Mouse (Mus musculus): Measurements from ENCODE around the gene Rpl37a. TPM values are rescaled to one million over a fixed set of nuclear protein-coding genes. Genes with fewer than 3 reads are reported as not detected.

Rpl37a gene
- polyA plus RNA-seq, 1 experiment from 2014 or later = 749 TPM

- 61% methylated on average over 7 of the region's 7 CpGs for WGBS (ENCODE audit: insufficient replicate concordance)
- H3K9ac ChIP-seq (ENCODE audit: low read depth, low read length) = no peak overlapping the region
- H3K9me3 ChIP-seq (replicated peaks; ENCODE audit: control insufficient read depth, low read length) = no peaks in the 10 kb centered on the region
- no peaks in the 10 kb centered on the region for H3K36me3 ChIP-seq (ENCODE audit: control insufficient read depth, insufficient read depth)
- no peaks in the 10 kb centered on the region for H3K4me1 ChIP-seq (ENCODE audit: control insufficient read depth, low read depth, low read length)
- H3K4me2 ChIP-seq (ENCODE audit: low read depth, low read length) = no peak overlapping the region
- ATAC-seq (ENCODE audit: low read depth) = no peak
- H3K27ac ChIP-seq (ENCODE audit: low read length) = no peak overlapping the region
- H3K4me3 ChIP-seq (ENCODE audit: low read depth, low read length) = no peak overlapping the region
- no peaks in the 10 kb centered on the region for H3K27me3 ChIP-seq (ENCODE audit: control insufficient read depth, insufficient read depth, low read depth, low read length)
These were observed 40.3 kb downstream of the Rpl37a start for GRCm38 (mm10) chr1:72751371-72751781.

GRCm38 (mm10) chr1:72753211-72753610 is 42.1 kb downstream of the Rpl37a start:
- no peaks in the 10 kb centered on the region for H3K4me1 ChIP-seq (ENCODE audit: control insufficient read depth, low read depth, low read length)
- ATAC-seq (ENCODE audit: low read depth) = no peak
- H3K36me3 ChIP-seq (ENCODE audit: control insufficient read depth, insufficient read depth) = no peaks in the 10 kb centered on the region
- H3K9me3 ChIP-seq (replicated peaks; ENCODE audit: control insufficient read depth, low read length) = no peaks in the 10 kb centered on the region
- H3K27ac ChIP-seq (ENCODE audit: low read length) = no peak overlapping the region
- H3K4me3 ChIP-seq (ENCODE audit: low read depth, low read length) = no peak overlapping the region
- H3K4me2 ChIP-seq (ENCODE audit: low read depth, low read length) = no peak overlapping the region
- 61% methylated on average over 6 of the region's 6 CpGs for WGBS (ENCODE audit: insufficient replicate concordance)
- H3K27me3 ChIP-seq (ENCODE audit: control insufficient read depth, insufficient read depth, low read depth, low read length) = no peaks in the 10 kb centered on the region
- no peak overlapping the region for H3K9ac ChIP-seq (ENCODE audit: low read depth, low read length)

DNA sequence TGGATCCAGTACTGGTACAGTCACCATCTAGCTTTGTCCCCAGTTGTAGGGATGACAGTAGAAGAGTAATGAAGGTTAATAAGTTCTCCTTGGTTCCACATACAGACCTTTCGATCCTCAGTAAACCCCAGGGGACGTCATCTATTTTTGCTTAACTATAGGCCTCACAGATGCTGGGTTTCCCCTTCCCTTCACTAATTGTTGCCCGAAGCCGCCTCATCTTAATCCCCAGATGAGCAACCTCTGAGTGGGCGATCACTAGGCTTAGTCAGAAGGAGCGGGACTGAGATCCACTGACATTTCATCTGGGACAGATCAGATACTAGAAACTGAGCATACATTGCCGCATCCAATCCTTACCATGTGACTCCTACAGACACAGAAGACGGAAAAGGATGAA is 44.1 kb downstream of the Rpl37a start:
- no peaks in the 10 kb centered on the region for H3K4me1 ChIP-seq (ENCODE audit: control insufficient read depth, low read depth, low read length)
- 64% methylated on average over 8 of the region's 8 CpGs for WGBS (ENCODE audit: insufficient replicate concordance)
- no peak overlapping the region for H3K9ac ChIP-seq (ENCODE audit: low read depth, low read length)
- H3K27me3 ChIP-seq (ENCODE audit: control insufficient read depth, insufficient read depth, low read depth, low read length) = no peaks in the 10 kb centered on the region
- H3K36me3 ChIP-seq (ENCODE audit: control insufficient read depth, insufficient read depth) = no peaks in the 10 kb centered on the region
- no peak overlapping the region for H3K4me2 ChIP-seq (ENCODE audit: low read depth, low read length)
- no peak for ATAC-seq (ENCODE audit: low read depth)
- no peak overlapping the region for H3K4me3 ChIP-seq (ENCODE audit: low read depth, low read length)
- H3K27ac ChIP-seq (ENCODE audit: low read length) = no peak overlapping the region
- H3K9me3 ChIP-seq (replicated peaks; ENCODE audit: control insufficient read depth, low read length) = no peaks in the 10 kb centered on the region

- Histone ChIP-seq H3K4me2 (ENCODE audit: low read depth, low read length) (no peak overlapping the region), H3K4me1 (ENCODE audit: control insufficient read depth, low read depth, low read length) (no peaks in the 10 kb centered on the region), H3K9me3 (replicated peaks; ENCODE audit: control insufficient read depth, low read length) (no peaks in the 10 kb centered on the region), H3K27me3 (ENCODE audit: control insufficient read depth, insufficient read depth, low read depth, low read length) (no peaks in the 10 kb centered on the region), H3K36me3 (ENCODE audit: control insufficient read depth, insufficient read depth) (no peaks in the 10 kb centered on the region), H3K27ac (ENCODE audit: low read length) (no peak overlapping the region), H3K9ac (ENCODE audit: low read depth, low read length) (no peak overlapping the region), H3K4me3 (ENCODE audit: low read depth, low read length) (no peak overlapping the region)
- 52% methylated on average over 2 of the region's 2 CpGs for WGBS (ENCODE audit: insufficient replicate concordance)
- no peak for ATAC-seq (ENCODE audit: low read depth)
These were observed 44.7 kb downstream of the Rpl37a start for GRCm38 (mm10) chr1:72755801-72756200.

GRCm38 (mm10) chr1:72759758-72760157 is 48.7 kb downstream of the Rpl37a start:
- Histone ChIP-seq H3K36me3 (ENCODE audit: control insufficient read depth, insufficient read depth) (no peaks in the 10 kb centered on the region), H3K9ac (ENCODE audit: low read depth, low read length) (no peak overlapping the region), H3K4me3 (ENCODE audit: low read depth, low read length) (no peak overlapping the region), H3K4me2 (ENCODE audit: low read depth, low read length) (no peak overlapping the region), H3K27ac (ENCODE audit: low read length) (no peak overlapping the region), H3K4me1 (ENCODE audit: control insufficient read depth, low read depth, low read length) (no peaks in the 10 kb centered on the region), H3K27me3 (ENCODE audit: control insufficient read depth, insufficient read depth, low read depth, low read length) (no peaks in the 10 kb centered on the region), H3K9me3 (replicated peaks; ENCODE audit: control insufficient read depth, low read length) (no peaks in the 10 kb centered on the region)
- WGBS (ENCODE audit: insufficient replicate concordance) = 59% methylated on average over 6 of the region's 6 CpGs
- no peak for ATAC-seq (ENCODE audit: low read depth)

Other genes with a start within 250 kb of the Rpl37a start
- gene March4, start 174.4 kb upstream of the Rpl37a start, polyA plus RNA-seq (2015; fragmentation: Nextera tagmentation; extraction: Ambion mirVana) = not detected in 2 replicates
- 7.4 and 7.6 TPM in 2 replicates for gene Smarcal1, start 128.0 kb upstream of the Rpl37a start, polyA plus RNA-seq (2015; fragmentation: Nextera tagmentation; extraction: Ambion mirVana)
- gene Ankar, start 10.7 kb upstream of the Rpl37a start, polyA plus RNA-seq (2015; fragmentation: Nextera tagmentation; extraction: Ambion mirVana) = not detected in 2 replicates
- 13.4 and 17.9 TPM in 2 replicates for gene Igfbp2, start 113.2 kb downstream of the Rpl37a start, polyA plus RNA-seq (2015; fragmentation: Nextera tagmentation; extraction: Ambion mirVana)
- 1.0 and 1.7 TPM in 2 replicates for gene Igfbp5, start 163.6 kb downstream of the Rpl37a start, polyA plus RNA-seq (2015; fragmentation: Nextera tagmentation; extraction: Ambion mirVana)

Measured in liver, embryonic 16.5 days (tissue).